Mouse (Mus musculus) liver, postnatal 0 days (tissue): ENCODE data around the gene Vmn1r204.

ENCODE experiments used
- CTCF ChIP-seq: sonication (generic); IDR thresholded peaks from 2 replicates; pipeline ENCODE4 v1.5.1; 2016; ENCODE audit warnings: antibody characterized with exemption, low read depth
- EP300 ChIP-seq: IDR thresholded peaks from 2 replicates; pipeline ENCODE4 v1.6.1; 2016; ENCODE audit warnings: antibody characterized with exemption, low read depth, mild to moderate bottlenecking

GRCm38 (mm10) chr13:22517814-22518213, 35.2 kb upstream of the Vmn1r204 start, which contains the start of gene Vmn1r203:
- TF ChIP-seq CTCF (no peak), EP300 (no peak)
